ENCODE assay signal across 26 mouse cellular contexts in the genomic region with DNA sequence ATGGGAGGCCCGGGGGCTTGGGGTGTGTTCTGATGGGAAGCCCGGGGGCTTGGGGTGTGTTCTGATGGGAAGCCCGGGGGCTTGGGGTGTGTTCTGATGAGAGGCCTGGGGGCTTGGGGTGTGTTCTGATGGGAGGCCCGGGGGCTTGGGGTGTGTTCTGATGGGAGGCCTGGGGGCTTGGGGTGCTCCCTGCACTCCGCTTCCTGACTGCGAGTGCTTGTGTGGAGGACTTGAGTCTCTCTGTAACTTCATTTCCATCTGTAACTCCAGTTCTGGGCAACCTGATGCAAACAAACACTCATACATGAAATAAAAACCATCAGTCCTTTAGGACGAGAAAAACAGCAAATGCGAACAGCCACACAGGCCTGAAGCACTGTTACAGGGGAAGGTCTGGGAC. TPM values are rescaled to one million over a fixed set of nuclear protein-coding genes. Genes with fewer than 3 reads are reported as not detected.
"Had no signal": no experiment of that assay in that cellular context is flagged by ENCODE, and none has a peak within 500 bp of the region (broad histone marks: within the 10 kb centered on the region; RNA-seq: fewer than 3 reads in every experiment).

No protein-coding gene starts in this region.

- ATAC-seq: hindbrain, embryonic 16.5 days; inflammation-experienced regulatory T-cells, adult 6 months; intestine, embryonic 15.5 days; intestine, postnatal 0 days had no signal

- H3K36me3 ChIP-seq: heart, embryonic 10.5 days; heart, embryonic 12.5 days; hindbrain, embryonic 10.5 days; hindbrain, embryonic 12.5 days; intestine, embryonic 15.5 days; limb, embryonic 10.5 days; limb, embryonic 12.5 days; liver, embryonic 13.5 days; liver, embryonic 15.5 days had no signal

- H3K27me3 ChIP-seq: heart, embryonic 12.5 days; hindbrain, embryonic 12.5 days; intestine, embryonic 15.5 days; limb, embryonic 12.5 days; liver, embryonic 13.5 days; liver, embryonic 15.5 days had no signal

- H3K9me3 ChIP-seq: heart, embryonic 10.5 days; heart, embryonic 12.5 days; hindbrain, embryonic 10.5 days; hindbrain, embryonic 12.5 days; intestine, embryonic 15.5 days; limb, embryonic 10.5 days; limb, embryonic 12.5 days; liver, embryonic 13.5 days; liver, embryonic 15.5 days had no signal

- DNase-seq: gastrocnemius, adult 2 months; gastrocnemius, postnatal 10 days; gastrocnemius, postnatal 25 days; heart, adult 18-20 months; heart, postnatal 10 days; heart, postnatal 4 days; kidney, adult 18-20 months; kidney, adult 8-10 months; kidney, postnatal 10 days; kidney, postnatal 25 days; layer of hippocampus, adult 9-11 months; liver; liver, embryonic 13.5 days had no signal

- H3K4me1 ChIP-seq: heart, embryonic 10.5 days; heart, embryonic 12.5 days; intestine, embryonic 15.5 days; limb, embryonic 10.5 days; limb, embryonic 12.5 days; liver, embryonic 13.5 days; liver, embryonic 15.5 days had no signal

- H3K4me3 ChIP-seq: gastrocnemius, adult 2 months; heart, embryonic 10.5 days; heart, embryonic 12.5 days; hindbrain, embryonic 10.5 days; hindbrain, embryonic 12.5 days; intestine, embryonic 15.5 days; left cerebral cortex, adult 2 months; limb, embryonic 10.5 days; limb, embryonic 12.5 days; liver, embryonic 13.5 days; liver, embryonic 15.5 days had no signal

RNA-seq across cellular contexts. Expression of a gene that starts 16.2 kb away (rescaled TPM):
- total RNA-seq: gastrocnemius, adult 2 months; gastrocnemius, postnatal 25 days had no signal
- polyA plus RNA-seq: large intestine, adult 2 months had no signal
